Mouse (Mus musculus) adrenal gland, postnatal 36 days (tissue): ENCODE data around the gene Nup205. TPM values are rescaled to one million over a fixed set of nuclear protein-coding genes. Genes with fewer than 3 reads are reported as not detected.

Experiments
- DNase-seq, 2 experiments: peaks; one replicate each; pipeline ENCODE4 v3.0.0; 2021; ENCODE audit warnings: mixed read lengths in 1 of 2
- total RNA-seq, 2 experiments: library from RNA; stranded (reverse); gene quantifications; 2 replicates each; pipeline ENCODE4 v1.2.3; 2021

The Nup205 gene
- total RNA-seq, 2 experiments from 2014 or later, result 31.6 to 42.0 TPM

GRCm38 (mm10) chr6:35288114-35288761 lies 111.0 kb downstream of the Nup205 start:
- peak; percentile 16 to 42 for DNase-seq

GRCm38 (mm10) chr6:35288920-35289319 lies 111.7 kb downstream of the Nup205 start:
- no peak for DNase-seq

- DNase-seq, result no peak
These were observed 112.5 kb downstream of the Nup205 start for GRCm38 (mm10) chr6:35289676-35290075.

GRCm38 (mm10) chr6:35294964-35295363 lies 117.7 kb downstream of the Nup205 start:
- no peak for DNase-seq

GRCm38 (mm10) chr6:35297001-35297400 lies 119.8 kb downstream of the Nup205 start:
- DNase-seq, result peak; percentile 86

Other genes with a start within 250 kb of the Nup205 start
- gene Slc23a4, start 189.0 kb upstream of the Nup205 start, total RNA-seq, result under 1 TPM; 0.20 to 0.36 TPM
- gene Cnot4, start 43.7 kb upstream of the Nup205 start, total RNA-seq, result 10 to 100 TPM; 23.3 to 33.5 TPM
- under 1 TPM; 0.46 TPM for gene Slc13a4, start 130.7 kb downstream of the Nup205 start, total RNA-seq
- gene Fam180a, start 148.7 kb downstream of the Nup205 start, total RNA-seq, result 1 to 10 TPM; 1.7 to 4.6 TPM